Mouse (Mus musculus) liver, postnatal 0 days (tissue): ENCODE data around the gene Myf6.

Source experiments
- CTCF ChIP-seq: sonication (generic); IDR thresholded peaks from 2 replicates; pipeline ENCODE4 v1.5.1; 2016; ENCODE audit warnings: antibody characterized with exemption, low read depth
- EP300 ChIP-seq: IDR thresholded peaks from 2 replicates; pipeline ENCODE4 v1.6.1; 2016; ENCODE audit warnings: antibody characterized with exemption, low read depth, mild to moderate bottlenecking

GRCm38 (mm10) chr10:107506397-107506796 is 11.9 kb upstream of the Myf6 start:
- no peak for TF ChIP-seq CTCF
- no peak for TF ChIP-seq EP300
